Mouse (Mus musculus) regulatory T cell (primary cell): ENCODE data around the gene Ctnna3.
"Not testable (repeated sequence)": the region's sequence is repeated elsewhere in the genome, so short reads cannot be mapped to it uniquely, and the experiment has no call there.

ENCODE experiments used
- in situ Hi-C: fragments of 300-600 bp; cut with MboI, MseI; formaldehyde crosslinking; loops from one replicate; pipeline ENCODE4 v1.15.1; 2025; ENCODE audit warnings: high pct_unique_total_duplicates

The Ctnna3 gene

GRCm38 (mm10) chr10:64146511-64146910 lies 716.6 kb downstream of the Ctnna3 start:
- in situ Hi-C loops = no loop called here

GRCm38 (mm10) chr10:64181696-64182095 lies 751.8 kb downstream of the Ctnna3 start:
- in situ Hi-C loops = no loop called here

GRCm38 (mm10) chr10:64182731-64183130 lies 752.8 kb downstream of the Ctnna3 start:
- in situ Hi-C loops = no loop called here

GRCm38 (mm10) chr10:64188046-64188445 lies 758.1 kb downstream of the Ctnna3 start:
- in situ Hi-C loops = no loop called here

- in situ Hi-C loops = no loop called here
These were observed 767.7 kb downstream of the Ctnna3 start for GRCm38 (mm10) chr10:64197584-64197983.

- in situ Hi-C loops = no loop called here
These were observed 785.7 kb downstream of the Ctnna3 start for GRCm38 (mm10) chr10:64215632-64216031.

- in situ Hi-C loops = no loop called here
These were observed 793.1 kb downstream of the Ctnna3 start for GRCm38 (mm10) chr10:64223023-64223422.

- in situ Hi-C loops = no loop called here
These were observed 794.1 kb downstream of the Ctnna3 start for GRCm38 (mm10) chr10:64224007-64224406.

GRCm38 (mm10) chr10:64224424-64224823 lies 794.5 kb downstream of the Ctnna3 start:
- in situ Hi-C loops = no loop called here

GRCm38 (mm10) chr10:64225826-64226225 lies 795.9 kb downstream of the Ctnna3 start:
- in situ Hi-C loops = loop anchor here (25.0 kb wide), 1 partner anchor 1311 kb away; no protein-coding TSS in a partner anchor

- in situ Hi-C loops = loop anchor here (25.0 kb wide), 1 partner anchor 1294 kb away; no protein-coding TSS in a partner anchor
These were observed 813.5 kb downstream of the Ctnna3 start for GRCm38 (mm10) chr10:64243421-64243820.

GRCm38 (mm10) chr10:64268156-64268555 lies 838.3 kb downstream of the Ctnna3 start:
- in situ Hi-C loops = no loop called here

GRCm38 (mm10) chr10:64275143-64275542 lies 845.2 kb downstream of the Ctnna3 start:
- in situ Hi-C loops = no loop called here

- in situ Hi-C loops = no loop called here
These were observed 848.9 kb downstream of the Ctnna3 start for GRCm38 (mm10) chr10:64278836-64279235.

- in situ Hi-C loops = no loop called here
These were observed 875.9 kb downstream of the Ctnna3 start for GRCm38 (mm10) chr10:64305802-64306201.

- in situ Hi-C loops = no loop called here
These were observed 881.9 kb downstream of the Ctnna3 start for GRCm38 (mm10) chr10:64311622-64312292.

GRCm38 (mm10) chr10:64320332-64320731 lies 890.4 kb downstream of the Ctnna3 start:
- in situ Hi-C loops = no loop called here

GRCm38 (mm10) chr10:64342702-64343379 lies 912.9 kb downstream of the Ctnna3 start:
- in situ Hi-C loops = no loop called here

- in situ Hi-C loops = no loop called here
These were observed 943.4 kb downstream of the Ctnna3 start for GRCm38 (mm10) chr10:64373288-64373687.

GRCm38 (mm10) chr10:64377751-64378150 lies 947.9 kb downstream of the Ctnna3 start:
- in situ Hi-C loops = no loop called here

- in situ Hi-C loops = no loop called here
These were observed 966.7 kb downstream of the Ctnna3 start for GRCm38 (mm10) chr10:64396579-64396978.

GRCm38 (mm10) chr10:64418396-64418795 lies 988.5 kb downstream of the Ctnna3 start:
- in situ Hi-C loops = not testable (repeated sequence)

GRCm38 (mm10) chr10:64438736-64439135 lies 1008.8 kb downstream of the Ctnna3 start:
- in situ Hi-C loops = no loop called here
